Mouse (Mus musculus): ENCODE data around the gene Caprin1. TPM values are rescaled to one million over a fixed set of nuclear protein-coding genes. Genes with fewer than 3 reads are reported as not detected.

Gene Caprin1
- polyA plus RNA-seq, 1 experiment from 2014 or later, result 202 TPM

- no peaks in the 10 kb centered on the region for H3K9me3 ChIP-seq
- no peak overlapping the region for H3K4me3 ChIP-seq
- no peak overlapping the region for H3K4me2 ChIP-seq
- H3K9ac ChIP-seq, result no peak overlapping the region
- no peaks in the 10 kb centered on the region for H3K27me3 ChIP-seq (replicated peaks)
- no peaks in the 10 kb centered on the region for H3K4me1 ChIP-seq
- ATAC-seq (ENCODE audit: extremely low read depth, insufficient number of reproducible peaks, low FRiP score, low TSS enrichment), result no peak
- H3K27ac ChIP-seq (replicated peaks), result no peak overlapping the region
- no peaks in the 10 kb centered on the region for H3K36me3 ChIP-seq
These were observed 31.5 kb upstream of the Caprin1 start for GRCm38 (mm10) chr2:103828900-103829299.

- no peak overlapping the region for H3K4me3 ChIP-seq
- H3K27me3 ChIP-seq (replicated peaks), result no peaks in the 10 kb centered on the region
- no peaks in the 10 kb centered on the region for H3K36me3 ChIP-seq
- no peak overlapping the region for H3K4me2 ChIP-seq
- no peaks in the 10 kb centered on the region for H3K4me1 ChIP-seq
- H3K9me3 ChIP-seq, result no peaks in the 10 kb centered on the region
- WGBS, result 77% methylated on average over 4 of the region's 4 CpGs
- H3K27ac ChIP-seq (replicated peaks), result no peak overlapping the region
- ATAC-seq (ENCODE audit: extremely low read depth, insufficient number of reproducible peaks, low FRiP score, low TSS enrichment), result no peak
- no peak overlapping the region for H3K9ac ChIP-seq
These were observed 27.5 kb upstream of the Caprin1 start for GRCm38 (mm10) chr2:103824916-103825315.

GRCm38 (mm10) chr2:103822560-103822959 lies 25.1 kb upstream of the Caprin1 start:
- Histone ChIP-seq H3K4me3 (no peak overlapping the region), H3K4me2 (no peak overlapping the region), H3K9me3 (no peaks in the 10 kb centered on the region), H3K4me1 (no peaks in the 10 kb centered on the region), H3K27me3 (replicated peaks) (no peaks in the 10 kb centered on the region), H3K9ac (no peak overlapping the region), H3K27ac (replicated peaks) (no peak overlapping the region), H3K36me3 (no peaks in the 10 kb centered on the region)
- WGBS, result 58% methylated on average over 7 of the region's 7 CpGs
- ATAC-seq (ENCODE audit: extremely low read depth, insufficient number of reproducible peaks, low FRiP score, low TSS enrichment), result no peak

- no peaks in the 10 kb centered on the region for H3K36me3 ChIP-seq
- H3K9ac ChIP-seq, result 0 out of 2 replicates have a peak overlapping the region, but pooled peaks have one; percentile 19
- H3K4me1 ChIP-seq, result no peaks in the 10 kb centered on the region
- peak overlapping the region; percentile 30 for H3K4me3 ChIP-seq
- no peaks in the 10 kb centered on the region for H3K9me3 ChIP-seq
- H3K27ac ChIP-seq (replicated peaks), result no peak overlapping the region
- 28% methylated on average over 6 of the region's 6 CpGs for WGBS
- no peak for ATAC-seq (ENCODE audit: extremely low read depth, insufficient number of reproducible peaks, low FRiP score, low TSS enrichment)
- H3K4me2 ChIP-seq, result peak overlapping the region; percentile 54
- no peaks in the 10 kb centered on the region for H3K27me3 ChIP-seq (replicated peaks)
These were observed 19.9 kb upstream of the Caprin1 start for GRCm38 (mm10) chr2:103817145-103817895.

GRCm38 (mm10) chr2:103815976-103816375 lies 18.5 kb upstream of the Caprin1 start:
- no peaks in the 10 kb centered on the region for H3K4me1 ChIP-seq
- H3K27ac ChIP-seq (replicated peaks), result no peak overlapping the region
- H3K36me3 ChIP-seq, result no peaks in the 10 kb centered on the region
- H3K27me3 ChIP-seq (replicated peaks), result no peaks in the 10 kb centered on the region
- WGBS, result 77% methylated on average over 3 of the region's 3 CpGs
- ATAC-seq (ENCODE audit: extremely low read depth, insufficient number of reproducible peaks, low FRiP score, low TSS enrichment), result no peak
- no peak overlapping the region for H3K4me2 ChIP-seq
- H3K9ac ChIP-seq, result no peak overlapping the region
- no peak overlapping the region for H3K4me3 ChIP-seq
- H3K9me3 ChIP-seq, result no peaks in the 10 kb centered on the region

GRCm38 (mm10) chr2:103811465-103812191 lies 14.2 kb upstream of the Caprin1 start:
- H3K36me3 ChIP-seq, result no peaks in the 10 kb centered on the region
- no peaks in the 10 kb centered on the region for H3K27me3 ChIP-seq (replicated peaks)
- 60% methylated on average over 5 of the region's 5 CpGs for WGBS
- H3K4me1 ChIP-seq, result no peaks in the 10 kb centered on the region
- no peak overlapping the region for H3K4me3 ChIP-seq
- H3K9ac ChIP-seq, result no peak overlapping the region
- no peak for ATAC-seq (ENCODE audit: extremely low read depth, insufficient number of reproducible peaks, low FRiP score, low TSS enrichment)
- no peak overlapping the region for H3K27ac ChIP-seq (replicated peaks)
- H3K4me2 ChIP-seq, result no peak overlapping the region
- H3K9me3 ChIP-seq, result no peaks in the 10 kb centered on the region

GRCm38 (mm10) chr2:103810412-103810811 lies 13.0 kb upstream of the Caprin1 start:
- H3K9me3 ChIP-seq, result no peaks in the 10 kb centered on the region
- no peak overlapping the region for H3K4me2 ChIP-seq
- no peaks in the 10 kb centered on the region for H3K27me3 ChIP-seq (replicated peaks)
- H3K4me3 ChIP-seq, result no peak overlapping the region
- H3K27ac ChIP-seq (replicated peaks), result no peak overlapping the region
- no peaks in the 10 kb centered on the region for H3K36me3 ChIP-seq
- no peak for ATAC-seq (ENCODE audit: extremely low read depth, insufficient number of reproducible peaks, low FRiP score, low TSS enrichment)
- H3K4me1 ChIP-seq, result no peaks in the 10 kb centered on the region
- WGBS, result 74% methylated on average over 6 of the region's 6 CpGs
- H3K9ac ChIP-seq, result no peak overlapping the region

- H3K4me3 ChIP-seq, result no peak overlapping the region
- ATAC-seq (ENCODE audit: extremely low read depth, insufficient number of reproducible peaks, low FRiP score, low TSS enrichment), result no peak
- H3K9ac ChIP-seq, result no peak overlapping the region
- H3K27me3 ChIP-seq (replicated peaks), result no peaks in the 10 kb centered on the region
- no peak overlapping the region for H3K4me2 ChIP-seq
- H3K4me1 ChIP-seq, result peaks cover 10% of the 10 kb centered on the region
- H3K36me3 ChIP-seq, result no peaks in the 10 kb centered on the region
- H3K9me3 ChIP-seq, result no peaks in the 10 kb centered on the region
- no peak overlapping the region for H3K27ac ChIP-seq (replicated peaks)
These were observed 11.0 kb upstream of the Caprin1 start for GRCm38 (mm10) chr2:103808466-103808865.

GRCm38 (mm10) chr2:103803770-103804530 lies 6.5 kb upstream of the Caprin1 start:
- Histone ChIP-seq H3K27ac (replicated peaks) (no peak overlapping the region), H3K36me3 (no peaks in the 10 kb centered on the region), H3K4me2 (no peak overlapping the region), H3K9ac (no peak overlapping the region), H3K4me1 (peaks cover 10% of the 10 kb centered on the region), H3K9me3 (no peaks in the 10 kb centered on the region), H3K27me3 (replicated peaks) (no peaks in the 10 kb centered on the region), H3K4me3 (no peak overlapping the region)
- no peak for ATAC-seq (ENCODE audit: extremely low read depth, insufficient number of reproducible peaks, low FRiP score, low TSS enrichment)
- 69% methylated on average over 5 of the region's 5 CpGs for WGBS

GRCm38 (mm10) chr2:103802422-103802821 lies 5.0 kb upstream of the Caprin1 start:
- H3K27ac ChIP-seq (replicated peaks), result no peak overlapping the region
- H3K9ac ChIP-seq, result no peak overlapping the region
- ATAC-seq (ENCODE audit: extremely low read depth, insufficient number of reproducible peaks, low FRiP score, low TSS enrichment), result no peak
- no peak overlapping the region for H3K4me3 ChIP-seq
- peaks cover 18% of the 10 kb centered on the region for H3K4me1 ChIP-seq
- no peaks in the 10 kb centered on the region for H3K9me3 ChIP-seq
- 82% methylated on average over 1 of the region's 1 CpGs for WGBS
- no peak overlapping the region for H3K4me2 ChIP-seq
- no peaks in the 10 kb centered on the region for H3K36me3 ChIP-seq
- H3K27me3 ChIP-seq (replicated peaks), result no peaks in the 10 kb centered on the region

- H3K9ac ChIP-seq, result peak overlapping the region; percentile 100
- no peaks in the 10 kb centered on the region for H3K27me3 ChIP-seq (replicated peaks)
- peak; percentile 73 for ATAC-seq (ENCODE audit: extremely low read depth, insufficient number of reproducible peaks, low FRiP score, low TSS enrichment)
- peak overlapping the region; percentile 84 for H3K4me2 ChIP-seq
- 1% methylated on average over 53 of the region's 72 CpGs for WGBS
- H3K4me1 ChIP-seq, result peaks cover 29% of the 10 kb centered on the region
- peaks cover 25% of the 10 kb centered on the region for H3K36me3 ChIP-seq
- peak overlapping the region; percentile 100 for H3K27ac ChIP-seq (replicated peaks)
- no peaks in the 10 kb centered on the region for H3K9me3 ChIP-seq
- H3K4me3 ChIP-seq, result peak overlapping the region; percentile 94
These were observed 485 bp downstream of the Caprin1 start for GRCm38 (mm10) chr2:103796861-103797466.
